Mouse (Mus musculus): ENCODE data around the gene Cnn3. TPM values are rescaled to one million over a fixed set of nuclear protein-coding genes. Genes with fewer than 3 reads are reported as not detected.

Cnn3 gene
- polyA plus RNA-seq, 1 experiment from 2014 or later, result 135 TPM

DNA sequence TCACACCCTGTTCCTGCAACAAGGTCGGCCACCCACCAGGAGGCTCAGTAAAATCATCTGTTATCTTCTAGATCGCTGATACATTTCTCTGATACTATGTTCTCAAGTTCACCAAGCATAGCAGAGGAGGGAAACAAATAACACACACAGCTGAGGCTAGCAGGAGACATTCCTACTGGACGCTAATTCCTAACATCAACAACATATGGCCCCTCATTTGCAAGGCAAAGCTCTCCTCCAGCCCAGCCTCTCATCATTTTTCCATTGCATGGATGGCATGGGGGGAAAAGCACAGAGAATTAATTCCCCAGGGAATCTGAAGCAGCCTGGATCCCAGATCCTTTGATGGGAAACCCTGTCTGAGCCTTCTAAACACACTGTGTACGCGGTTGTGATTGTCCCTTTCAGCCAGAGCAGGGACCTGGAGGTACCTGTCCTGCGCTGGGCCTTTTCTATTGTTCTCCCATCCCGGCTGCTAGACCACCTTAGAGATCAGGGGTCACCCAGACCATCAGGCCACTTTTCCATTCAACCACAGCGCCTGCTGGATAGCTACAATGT lies 78.7 kb downstream of the Cnn3 start:
- 74% methylated on average over 8 of the region's 8 CpGs for WGBS
- no peak overlapping the region for H3K4me2 ChIP-seq (replicated peaks; ENCODE audit: low read depth)
- H3K27ac ChIP-seq (ENCODE audit: low read depth, low read length), result no peak overlapping the region
- no peak for TF ChIP-seq CTCF (IDR thresholded peaks at IDR 0.05; ENCODE audit: low read depth)
- H3K4me1 ChIP-seq (replicated peaks; ENCODE audit: control insufficient read depth, insufficient read depth, low read length), result 0 out of 2 replicates have a peak, but pooled peaks cover 2% of the 10 kb centered on the region
- ATAC-seq, result no peak
- peaks cover 16% of the 10 kb centered on the region for H3K36me3 ChIP-seq (ENCODE audit: control insufficient read depth, insufficient read depth)
- no peaks in the 10 kb centered on the region for H3K27me3 ChIP-seq (replicated peaks; ENCODE audit: control insufficient read depth, insufficient read depth, low read length)
- H3K9me3 ChIP-seq (ENCODE audit: control insufficient read depth), result no peaks in the 10 kb centered on the region
- H3K4me3 ChIP-seq (ENCODE audit: low read depth, low read length), result no peak overlapping the region
- no peak overlapping the region for H3K9ac ChIP-seq (ENCODE audit: low read depth, low read length)

DNA sequence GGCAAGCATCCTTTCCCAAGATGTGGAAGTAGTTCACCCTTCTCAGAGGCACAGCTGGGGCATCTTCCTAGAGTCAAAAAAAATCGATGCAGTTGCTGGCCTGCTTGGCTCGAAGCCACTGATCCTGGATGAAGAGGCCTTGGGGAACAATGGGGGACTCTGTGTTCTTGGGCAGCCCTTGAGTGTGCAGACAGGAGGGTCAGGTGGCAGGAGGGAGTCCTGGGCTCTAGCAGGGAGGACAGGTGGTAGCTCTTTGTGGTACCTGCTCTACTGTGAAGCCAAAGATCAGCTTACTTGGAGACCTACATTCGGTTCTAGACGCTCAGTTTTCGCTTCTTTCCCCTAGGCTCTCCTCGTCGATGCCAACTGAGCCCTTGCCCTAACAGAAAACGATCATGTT lies 79.9 kb downstream of the Cnn3 start:
- Histone ChIP-seq H3K36me3 (ENCODE audit: control insufficient read depth, insufficient read depth) (peaks cover 16% of the 10 kb centered on the region), H3K4me3 (ENCODE audit: low read depth, low read length) (no peak overlapping the region), H3K9ac (ENCODE audit: low read depth, low read length) (no peak overlapping the region), H3K4me1 (replicated peaks; ENCODE audit: control insufficient read depth, insufficient read depth, low read length) (no peaks in the 10 kb centered on the region), H3K27me3 (replicated peaks; ENCODE audit: control insufficient read depth, insufficient read depth, low read length) (no peaks in the 10 kb centered on the region), H3K4me2 (replicated peaks; ENCODE audit: low read depth) (no peak overlapping the region), H3K27ac (ENCODE audit: low read depth, low read length) (no peak overlapping the region), H3K9me3 (ENCODE audit: control insufficient read depth) (no peaks in the 10 kb centered on the region)
- ATAC-seq, result no peak
- WGBS, result 85% methylated on average over 8 of the region's 8 CpGs
- TF ChIP-seq CTCF (IDR thresholded peaks at IDR 0.05; ENCODE audit: low read depth), result no peak

DNA sequence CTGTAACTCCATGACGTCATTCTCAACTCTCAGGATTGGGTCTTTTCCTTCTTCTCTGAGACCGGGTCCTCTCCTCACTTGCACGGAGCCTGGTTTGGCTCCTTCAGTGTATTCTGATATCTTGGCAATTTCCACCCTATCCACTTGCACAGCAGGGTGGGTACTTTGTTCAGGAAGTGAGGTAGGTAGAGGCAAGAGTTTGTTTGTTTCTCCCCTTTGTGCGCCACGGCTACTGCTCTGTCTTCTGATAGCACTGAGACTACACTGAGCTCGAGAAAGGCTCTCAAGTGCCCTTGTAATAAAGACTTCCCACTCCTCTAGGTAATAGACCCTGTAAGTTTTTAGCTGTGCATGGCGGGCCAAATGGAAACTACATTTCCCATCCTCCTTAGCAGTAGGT lies 80.5 kb downstream of the Cnn3 start:
- Histone ChIP-seq H3K36me3 (ENCODE audit: control insufficient read depth, insufficient read depth) (peaks cover 18% of the 10 kb centered on the region), H3K4me3 (ENCODE audit: low read depth, low read length) (no peak overlapping the region), H3K9me3 (ENCODE audit: control insufficient read depth) (no peaks in the 10 kb centered on the region), H3K4me1 (replicated peaks; ENCODE audit: control insufficient read depth, insufficient read depth, low read length) (no peaks in the 10 kb centered on the region), H3K27ac (ENCODE audit: low read depth, low read length) (no peak overlapping the region), H3K9ac (ENCODE audit: low read depth, low read length) (no peak overlapping the region), H3K4me2 (replicated peaks; ENCODE audit: low read depth) (no peak overlapping the region), H3K27me3 (replicated peaks; ENCODE audit: control insufficient read depth, insufficient read depth, low read length) (no peaks in the 10 kb centered on the region)
- no peak for TF ChIP-seq CTCF (IDR thresholded peaks at IDR 0.05; ENCODE audit: low read depth)
- ATAC-seq, result no peak
- 90% methylated on average over 7 of the region's 7 CpGs for WGBS

DNA sequence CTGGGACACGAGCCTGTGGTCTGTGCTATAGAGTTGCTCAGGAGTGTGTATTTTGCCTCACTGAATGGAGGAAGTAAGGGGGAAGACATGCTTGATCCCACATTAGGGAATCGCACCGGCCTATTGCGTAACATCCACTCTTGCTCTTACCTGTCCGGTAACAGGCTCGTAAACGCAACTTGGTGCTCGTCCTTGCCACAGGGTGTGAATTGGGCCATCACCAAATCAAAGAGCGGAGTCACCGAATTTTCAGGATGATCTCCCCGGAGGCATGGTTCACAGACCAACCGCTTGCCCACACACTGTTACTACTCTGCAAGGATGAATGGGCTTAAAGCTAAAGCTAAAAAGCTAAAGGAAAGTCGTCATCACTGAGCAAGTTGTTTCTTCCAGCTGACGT lies 81.4 kb downstream of the Cnn3 start:
- Histone ChIP-seq H3K4me1 (replicated peaks; ENCODE audit: control insufficient read depth, insufficient read depth, low read length) (no peaks in the 10 kb centered on the region), H3K36me3 (ENCODE audit: control insufficient read depth, insufficient read depth) (peaks cover 24% of the 10 kb centered on the region), H3K9ac (ENCODE audit: low read depth, low read length) (no peak overlapping the region), H3K9me3 (ENCODE audit: control insufficient read depth) (no peaks in the 10 kb centered on the region), H3K27ac (ENCODE audit: low read depth, low read length) (no peak overlapping the region), H3K4me2 (replicated peaks; ENCODE audit: low read depth) (no peak overlapping the region), H3K4me3 (ENCODE audit: low read depth, low read length) (no peak overlapping the region), H3K27me3 (replicated peaks; ENCODE audit: control insufficient read depth, insufficient read depth, low read length) (no peaks in the 10 kb centered on the region)
- no peak for TF ChIP-seq CTCF (IDR thresholded peaks at IDR 0.05; ENCODE audit: low read depth)
- no peak for ATAC-seq
- WGBS, result 87% methylated on average over 14 of the region's 14 CpGs

Other genes with a start within 250 kb of the Cnn3 start
- gene Tmem56, start 143.4 kb upstream of the Cnn3 start, polyA plus RNA-seq (2015; fragmentation: Nextera tagmentation; extraction: Ambion mirVana), result 6.0 and 6.8 TPM in 2 replicates
- 25.6 and 26.1 TPM in 2 replicates for gene Alg14, start 134.7 kb upstream of the Cnn3 start, polyA plus RNA-seq (2015; fragmentation: Nextera tagmentation; extraction: Ambion mirVana)
- 23.7 and 25.2 TPM in 2 replicates for gene Slc44a3, start 105.9 kb downstream of the Cnn3 start, polyA plus RNA-seq (2015; fragmentation: Nextera tagmentation; extraction: Ambion mirVana)
- gene 4930432M17Rik, start 244.3 kb downstream of the Cnn3 start, polyA plus RNA-seq (2015; fragmentation: Nextera tagmentation; extraction: Ambion mirVana), result not detected in 2 replicates

All from intestine, postnatal 0 days (tissue).